In genomic region chr4:120815622-120816334, GRCm38 (mm10) we compare ENCODE assay signal across 8 mouse cellular contexts. TPM values are rescaled to one million over a fixed set of nuclear protein-coding genes. Genes with fewer than 3 reads are reported as not detected.
DNase-seq lines count a peak whose midpoint lies in the region; ATAC-seq lines count a peak whose summit lies in the region.

No protein-coding gene starts in this region.

- peaks cover 23% of the 10 kb centered on the region for H3K4me1 ChIP-seq in intestine, embryonic 15.5 days (replicated peaks)

- H3K27ac ChIP-seq in intestine, embryonic 15.5 days, result peak overlapping the region; percentile 64

- DNase-seq in adrenal gland, adult 2 months, result peak; percentile 89
- DNase-seq in embryo, embryonic 9.5 days (ENCODE audit: extremely low spot score), result peak; percentile 77
- peak; percentile 18 to 69 for DNase-seq in gastrocnemius, postnatal 4 days (ENCODE audit: low spot score in 2 of 2)
- peak; percentile 85 to 96 for DNase-seq in left cerebral cortex, postnatal 14 days (ENCODE audit: low spot score in 2 of 2)
- DNase-seq in right cerebral cortex, postnatal 14 days, result peak; percentile 57
- peak; percentile 39 for DNase-seq in urinary bladder, postnatal 25 days (ENCODE audit: low spot score)

- H3K27me3 ChIP-seq in intestine, embryonic 15.5 days (replicated peaks), result no peaks in the 10 kb centered on the region

- ATAC-seq in intestine, embryonic 15.5 days, result peak; percentile 99
- peak; percentile 99 for ATAC-seq in megakaryocyte-erythroid progenitor cell, adult 5-6 weeks (replicated peaks; ENCODE audit: low FRiP score, low TSS enrichment, poor library complexity, severe bottlenecking)

- intact Hi-C loops in left cerebral cortex, postnatal 14 days (cut with DNase I), result no loop called here

- no peaks in the 10 kb centered on the region for H3K36me3 ChIP-seq in intestine, embryonic 15.5 days

- H3K9me3 ChIP-seq in intestine, embryonic 15.5 days, result no peaks in the 10 kb centered on the region

- H3K4me3 ChIP-seq in intestine, embryonic 15.5 days (replicated peaks), result peak overlapping the region; percentile 48

- H3K9ac ChIP-seq in intestine, embryonic 15.5 days, result peak overlapping the region; percentile 45

- H3K4me2 ChIP-seq in intestine, embryonic 15.5 days (replicated peaks), result peak overlapping the region; percentile 69

- WGBS in intestine, embryonic 15.5 days, result 7% methylated on average over 10 of the region's 10 CpGs

RNA-seq across cellular contexts. Expression of gene Nfyc, which starts 15.6 kb away (rescaled TPM):
- 10 to 100 TPM; 43.0 to 59.0 TPM for total RNA-seq in adrenal gland, adult 2 months (2021)
- polyA plus RNA-seq in adrenal gland, adult 2 months (2012; rRNA removed), result 169 and 171 TPM in 2 replicates
- 10 to 100 TPM; 51.1 to 55.6 TPM for total RNA-seq in gastrocnemius, postnatal 4 days (2021)
- polyA plus RNA-seq in intestine, embryonic 15.5 days (2015; fragmentation: Nextera tagmentation; extraction: Ambion mirVana), result 77.8 and 86.2 TPM in 2 replicates
- 10 to 100 TPM; 48.3 to 50.1 TPM for total RNA-seq in left cerebral cortex, postnatal 14 days (2021)
- total RNA-seq in megakaryocyte-erythroid progenitor cell, adult 5-6 weeks (2014; fragmentation: Nextera tagmentation), result 66.1 and 69.9 TPM in 2 replicates
- 39.0 and 74.5 TPM in 2 replicates for total RNA-seq in megakaryocyte-erythroid progenitor cell, adult 5-6 weeks (2017)

RNA-seq across cellular contexts. Expression of gene Rims3, which starts 38.8 kb away (rescaled TPM):
- total RNA-seq in adrenal gland, adult 2 months (2021), result 10 to 100 TPM in 1 of 2 experiments, 1 to 10 TPM in 1; 5.8 to 11.0 TPM
- polyA plus RNA-seq in adrenal gland, adult 2 months (2012; rRNA removed), result 6.9 and 7.3 TPM in 2 replicates
- under 1 TPM; 0.47 to 0.52 TPM for total RNA-seq in gastrocnemius, postnatal 4 days (2021)
- 1.3 and 1.4 TPM in 2 replicates for polyA plus RNA-seq in intestine, embryonic 15.5 days (2015; fragmentation: Nextera tagmentation; extraction: Ambion mirVana)
- 10 to 100 TPM; 40.9 to 49.1 TPM for total RNA-seq in left cerebral cortex, postnatal 14 days (2021)
- total RNA-seq in megakaryocyte-erythroid progenitor cell, adult 5-6 weeks (2014; fragmentation: Nextera tagmentation), result not detected in 2 replicates
- not detected in 2 replicates for total RNA-seq in megakaryocyte-erythroid progenitor cell, adult 5-6 weeks (2017)

Comparison
In these comparisons a context has a peak if more than half of its experiments do, and no peak if none do; other contexts are left out.
1. Peak in every context shown above with its lines: DNase-seq, ATAC-seq, H3K4me3 ChIP-seq and H3K27ac ChIP-seq.
2. DNase-seq: peak in every context shown above with its lines; median percentile 90 in left cerebral cortex, postnatal 14 days; 89 in adrenal gland, adult 2 months; 77 in embryo, embryonic 9.5 days; 57 in right cerebral cortex, postnatal 14 days; 44 in gastrocnemius, postnatal 4 days; 39 in urinary bladder, postnatal 25 days.
3. RNA of gene Rims3, which starts 38.8 kb away (total RNA-seq): 40.9 to 49.1 TPM in left cerebral cortex, postnatal 14 days and 5.8 to 11.0 TPM in adrenal gland, adult 2 months; 0.47 to 0.52 TPM in gastrocnemius, postnatal 4 days and not detected in megakaryocyte-erythroid progenitor cell, adult 5-6 weeks; every median in the first group is over 4 times any median in the second.